Mouse (Mus musculus) bone marrow, adult 2 months (tissue): ENCODE data around the gene Ncoa5.

Experiments
- CTCF ChIP-seq: fragments of 200-500 bp; IDR thresholded peaks from 2 replicates; pipeline ENCODE4 v1.5.1; 2011; ENCODE audit warnings: low read length, control low read depth; ENCODE audit not compliant: control insufficient read depth, insufficient read depth
- POLR2A ChIP-seq: fragments of 200-500 bp; IDR thresholded peaks from 2 replicates; pipeline ENCODE4 v1.6.1; 2011; ENCODE audit warnings: low read depth, mild to moderate bottlenecking, control low read depth, low read length, borderline replicate concordance; ENCODE audit not compliant: control insufficient read depth

- TF ChIP-seq CTCF: no peak
- no peak for TF ChIP-seq POLR2A
Measured at GRCm38 (mm10) chr2:165004237-165004636, 30.4 kb downstream of the Ncoa5 start.
